Mouse (Mus musculus) T-cell, adult 2 months (primary cell): ENCODE data around the gene Cdh4.

Experiments used
- DNase-seq: peaks from one replicate; pipeline ENCODE4 v3.0.0; 2022; ENCODE audit warnings: low spot score

The Cdh4 gene

GRCm38 (mm10) chr2:179442191-179442540 lies at the start of gene Cdh4:
Cdh4 (plus strand) TSS chr2:179442431.
- no peak for DNase-seq

GRCm38 (mm10) chr2:179395442-179395841 lies 46.8 kb upstream of the Cdh4 start:
- DNase-seq, result no peak

GRCm38 (mm10) chr2:179399645-179400249 lies 42.5 kb upstream of the Cdh4 start:
- DNase-seq, result no peak

- no peak for DNase-seq
These were observed 31.2 kb upstream of the Cdh4 start for GRCm38 (mm10) chr2:179410866-179411561.

- no peak for DNase-seq
These were observed 29.3 kb upstream of the Cdh4 start for GRCm38 (mm10) chr2:179412966-179413365.

GRCm38 (mm10) chr2:179414253-179414652 lies 28.0 kb upstream of the Cdh4 start:
- no peak for DNase-seq

DNA sequence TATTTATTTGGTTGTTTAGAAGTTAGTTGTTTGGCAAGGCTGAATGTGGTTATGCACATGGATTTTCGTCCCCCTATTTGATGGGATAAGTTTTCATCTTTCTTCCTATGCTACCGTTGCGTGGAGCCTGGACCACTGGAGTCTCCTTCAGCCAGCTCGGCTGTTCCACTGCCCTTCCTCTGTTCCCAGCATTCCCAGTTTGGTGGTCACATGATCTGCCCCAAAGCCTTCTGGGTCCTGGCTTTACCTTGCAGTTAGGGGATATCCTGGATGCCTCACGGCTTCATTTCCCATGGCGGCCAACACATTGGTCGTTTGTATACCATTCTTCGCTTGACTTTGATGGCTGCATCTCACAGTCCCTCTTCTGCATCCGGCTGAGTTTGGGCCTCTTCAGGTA lies 27.5 kb upstream of the Cdh4 start:
- DNase-seq, result no peak

DNA sequence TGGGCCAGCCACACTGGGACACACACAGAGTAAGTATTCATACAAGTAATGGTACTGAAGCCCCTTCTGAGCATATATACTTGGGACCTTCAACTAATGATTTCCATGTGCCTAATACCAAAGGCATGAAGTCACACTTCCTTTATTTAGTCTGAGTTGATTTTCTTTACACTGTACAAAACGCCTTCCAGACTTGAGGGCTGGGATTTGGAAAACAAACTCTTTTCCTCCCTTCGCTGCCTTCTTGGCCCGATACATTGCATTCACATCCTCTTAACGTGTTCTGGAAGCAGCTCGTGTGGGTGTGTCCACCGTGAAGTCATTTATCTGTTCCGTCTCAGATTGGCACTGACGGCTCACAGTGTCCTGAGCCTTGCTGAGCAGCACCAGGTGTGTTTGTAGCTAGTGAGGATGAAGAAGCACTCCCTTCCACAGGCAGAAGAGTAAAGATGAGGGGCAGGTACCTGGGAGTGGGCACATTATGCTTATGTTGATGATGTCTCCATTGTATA lies 26.3 kb upstream of the Cdh4 start:
- DNase-seq, result no peak

GRCm38 (mm10) chr2:179416587-179417227 lies 25.5 kb upstream of the Cdh4 start:
- no peak for DNase-seq

GRCm38 (mm10) chr2:179425602-179426001 lies 16.6 kb upstream of the Cdh4 start:
- no peak for DNase-seq

- no peak for DNase-seq
These were observed 13.3 kb upstream of the Cdh4 start for GRCm38 (mm10) chr2:179428889-179429288.

GRCm38 (mm10) chr2:179440161-179440560 lies 2.1 kb upstream of the Cdh4 start:
- no peak for DNase-seq

GRCm38 (mm10) chr2:179441086-179441485 lies 1.1 kb upstream of the Cdh4 start:
- DNase-seq, result no peak

- no peak for DNase-seq
These were observed 514 bp upstream of the Cdh4 start for GRCm38 (mm10) chr2:179441717-179442116.

- DNase-seq, result no peak
These were observed 452 bp downstream of the Cdh4 start for GRCm38 (mm10) chr2:179442541-179443225.

GRCm38 (mm10) chr2:179443226-179443815 lies 1.1 kb downstream of the Cdh4 start:
- DNase-seq, result no peak

DNA sequence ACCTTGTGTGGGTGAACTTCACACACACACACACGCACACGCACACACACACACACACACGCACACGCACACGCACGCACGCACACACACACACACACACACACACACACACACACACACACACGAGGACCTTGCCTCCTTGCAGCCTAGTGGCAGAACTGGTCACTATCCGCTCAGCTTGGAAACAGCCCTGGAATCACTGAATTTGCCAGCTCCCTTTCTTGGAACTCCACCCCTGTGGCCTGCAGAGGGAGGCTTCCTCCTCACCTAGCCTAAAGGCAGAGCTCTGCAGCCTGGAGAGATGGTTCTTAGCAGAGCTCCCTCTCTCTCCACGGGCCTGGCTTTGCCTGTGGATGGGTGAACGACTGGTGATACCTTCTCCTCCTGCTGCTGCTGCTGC lies 1.7 kb downstream of the Cdh4 start:
- DNase-seq, result no peak

GRCm38 (mm10) chr2:179448256-179448655 lies 6.0 kb downstream of the Cdh4 start:
- DNase-seq, result no peak

- DNase-seq, result no peak
These were observed 6.8 kb downstream of the Cdh4 start for GRCm38 (mm10) chr2:179449018-179449417.

- no peak for DNase-seq
These were observed 17.0 kb downstream of the Cdh4 start for GRCm38 (mm10) chr2:179459196-179459595.

GRCm38 (mm10) chr2:179459606-179460005 lies 17.4 kb downstream of the Cdh4 start:
- no peak for DNase-seq

- DNase-seq, result no peak
These were observed 21.3 kb downstream of the Cdh4 start for GRCm38 (mm10) chr2:179463514-179463913.
